Mouse (Mus musculus) retina, adult 2 months (tissue): ENCODE measurements around the gene Gzmd.
A peak's percentile ranks its signal among the peaks of the same experiment; 100 is the strongest.
"Not testable (repeated sequence)": the region's sequence is repeated elsewhere in the genome, so short reads cannot be mapped to it uniquely, and the experiment has no call there.

Source experiments
- DNase-seq: peaks from one replicate; pipeline ENCODE4 v3.0.0-alpha.2; 2012; ENCODE audit warnings: low read depth, low spot score

Gene Gzmd

GRCm38 (mm10) chr14:56132508-56132907, at the start of gene Gzmd:
Gzmd (minus strand) TSS chr14:56132608.
- not testable (repeated sequence) for DNase-seq

DNA sequence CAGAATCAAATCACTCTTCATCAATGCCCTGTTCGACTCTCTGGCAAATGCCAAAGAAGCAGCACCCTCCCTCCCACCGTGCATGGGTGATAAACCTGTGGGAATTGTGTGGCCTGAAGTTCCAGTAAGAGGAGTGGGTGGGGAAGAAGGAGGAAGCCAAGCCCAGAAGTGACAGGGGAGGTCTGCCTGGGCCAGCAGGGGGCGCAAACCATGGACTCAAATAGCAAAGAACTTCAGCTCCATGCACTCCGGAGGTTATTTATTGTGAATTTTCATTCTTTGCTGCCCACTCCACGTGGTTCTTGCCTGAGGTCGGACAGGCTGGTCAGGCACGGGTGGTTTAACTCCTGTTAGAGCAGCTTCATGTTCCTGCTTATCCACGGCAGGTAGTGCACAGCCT, 45.2 kb upstream of the Gzmd start:
- not testable (repeated sequence) for DNase-seq

DNA sequence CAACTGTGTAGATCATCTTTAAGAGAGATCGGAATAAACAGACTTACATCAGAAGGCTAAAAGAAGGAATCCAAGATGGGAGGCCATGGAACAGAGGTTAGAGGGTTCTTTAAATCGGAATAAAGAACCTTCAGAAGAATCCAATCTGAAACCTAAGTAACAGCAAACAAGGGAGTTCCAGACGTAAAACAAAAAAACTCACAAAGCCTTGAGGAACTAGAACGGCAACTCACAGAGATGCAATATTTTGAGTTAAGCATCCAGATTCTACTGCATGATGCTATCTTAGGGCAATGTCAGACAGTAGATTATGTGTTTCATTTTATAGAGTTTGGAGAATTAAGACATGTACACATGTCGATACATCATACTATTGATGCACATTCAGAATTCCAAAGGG, 42.1 kb upstream of the Gzmd start, which contains the start of gene Gzmn:
Gene Gzmn (minus strand): TSS at position 101 of the 400 bp plus-strand sequence.
- DNase-seq = no peak

DNA sequence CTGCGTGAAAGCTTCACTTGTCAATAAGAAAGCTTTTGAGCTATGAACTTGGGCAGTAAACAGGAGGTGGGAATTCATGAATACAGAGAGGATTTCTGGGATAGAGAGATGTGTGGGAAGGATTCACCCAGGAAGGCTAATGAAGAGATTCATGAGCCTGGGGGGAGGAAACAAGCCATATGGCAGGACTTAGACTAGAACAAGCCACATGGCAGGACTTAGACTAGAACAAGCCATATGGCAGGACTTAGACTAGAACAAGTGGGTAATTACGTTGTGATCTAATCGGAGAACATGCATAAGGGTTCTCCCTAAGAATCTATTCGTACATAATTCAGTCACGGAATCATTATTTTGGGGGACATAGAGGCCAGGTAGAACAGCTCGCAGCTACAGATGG, 41.0 kb upstream of the Gzmd start:
- DNase-seq = no peak

- no peak for DNase-seq
These were observed 40.3 kb upstream of the Gzmd start for GRCm38 (mm10) chr14:56172744-56173143.

GRCm38 (mm10) chr14:56168009-56168408, 35.6 kb upstream of the Gzmd start:
- no peak for DNase-seq

- no peak for DNase-seq
These were observed 29.7 kb upstream of the Gzmd start for GRCm38 (mm10) chr14:56162109-56162508.

- DNase-seq = not testable (repeated sequence)
These were observed 27.1 kb upstream of the Gzmd start, which contains the start of gene Gzmg for GRCm38 (mm10) chr14:56159479-56159878. Gzmg (minus strand) TSS chr14:56159579.

DNA sequence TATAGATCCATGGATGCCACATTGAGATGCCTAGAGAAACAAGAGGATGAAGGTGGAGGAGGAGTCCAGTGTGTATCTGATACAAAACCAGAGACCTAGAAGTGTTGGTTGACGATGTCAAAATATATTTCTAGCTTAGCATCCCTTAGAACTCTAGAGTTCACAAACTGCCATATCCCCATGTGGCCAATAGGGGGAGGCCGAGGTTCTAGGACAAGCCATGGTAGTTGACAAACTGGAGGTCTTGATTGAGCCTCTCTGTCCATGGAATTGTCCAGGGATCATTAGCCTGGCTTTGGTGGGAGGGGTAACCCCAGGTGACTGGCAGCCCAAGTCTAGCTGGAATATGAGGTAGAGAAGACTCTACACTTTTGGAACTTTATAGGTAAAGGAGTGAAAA, 22.9 kb upstream of the Gzmd start:
- no peak for DNase-seq

DNA sequence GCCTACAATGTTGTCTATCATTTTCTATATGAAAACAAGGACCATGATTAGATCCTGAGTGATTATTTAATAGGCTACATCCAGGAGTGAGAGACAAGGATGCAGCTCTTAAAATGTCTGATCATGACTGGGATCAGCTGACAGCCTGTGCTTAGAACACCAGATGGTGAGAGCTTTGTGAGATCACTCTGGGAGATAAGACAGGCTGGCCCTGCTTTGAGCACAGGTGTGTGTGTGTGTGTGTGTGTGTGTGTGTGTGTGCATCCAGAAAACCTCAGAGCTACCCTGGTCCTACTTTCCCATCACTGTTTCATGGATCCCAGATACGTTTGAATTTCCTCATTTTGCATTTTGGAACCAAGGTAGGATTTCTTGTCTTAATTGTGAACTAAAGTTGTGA, 1.3 kb upstream of the Gzmd start:
- DNase-seq = peak; percentile 4

GRCm38 (mm10) chr14:56128341-56128740, 4.1 kb downstream of the Gzmd start:
- no peak for DNase-seq

DNA sequence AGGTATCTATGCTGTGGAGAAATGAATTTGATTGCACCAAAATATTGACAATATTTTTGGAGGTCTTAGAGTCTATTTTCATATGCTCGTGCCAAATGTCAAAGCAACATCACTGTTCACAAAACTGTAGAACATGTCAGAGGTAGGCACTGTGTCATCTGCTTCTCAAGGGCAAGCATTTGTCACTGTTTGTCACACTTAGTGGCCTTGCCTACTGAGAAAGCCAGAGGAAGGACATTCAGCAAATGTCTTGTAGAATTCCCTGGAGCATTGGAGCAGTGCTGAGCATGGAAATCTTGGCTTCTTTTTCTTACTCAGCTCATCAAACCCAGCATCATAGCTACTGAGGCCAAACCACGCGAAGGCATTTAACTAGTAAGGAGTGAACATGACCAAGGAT, 8.9 kb downstream of the Gzmd start:
- DNase-seq = no peak

DNA sequence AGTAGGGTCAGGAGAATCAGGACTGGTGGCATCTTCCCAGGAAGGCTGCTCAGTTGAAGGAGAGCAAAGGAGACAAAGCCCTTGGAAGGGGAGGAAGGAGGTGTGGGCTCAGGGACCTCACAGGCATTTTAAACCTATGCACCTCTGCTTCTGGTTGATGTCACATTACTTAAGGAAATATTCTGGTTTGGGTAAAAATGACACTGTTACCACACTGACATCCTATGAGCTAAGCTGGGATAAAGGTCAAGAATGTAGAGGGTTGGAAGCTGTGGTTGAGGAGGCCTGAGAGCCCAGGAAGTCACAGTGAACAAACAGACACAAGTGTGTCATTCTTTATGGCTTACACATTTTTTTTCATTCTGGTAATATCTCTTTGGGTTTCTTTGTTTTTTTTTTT, 11.9 kb downstream of the Gzmd start, which contains the start of gene Gzme:
Gene Gzme (minus strand): TSS at position 101 of the 400 bp plus-strand sequence.
- DNase-seq = no peak

DNA sequence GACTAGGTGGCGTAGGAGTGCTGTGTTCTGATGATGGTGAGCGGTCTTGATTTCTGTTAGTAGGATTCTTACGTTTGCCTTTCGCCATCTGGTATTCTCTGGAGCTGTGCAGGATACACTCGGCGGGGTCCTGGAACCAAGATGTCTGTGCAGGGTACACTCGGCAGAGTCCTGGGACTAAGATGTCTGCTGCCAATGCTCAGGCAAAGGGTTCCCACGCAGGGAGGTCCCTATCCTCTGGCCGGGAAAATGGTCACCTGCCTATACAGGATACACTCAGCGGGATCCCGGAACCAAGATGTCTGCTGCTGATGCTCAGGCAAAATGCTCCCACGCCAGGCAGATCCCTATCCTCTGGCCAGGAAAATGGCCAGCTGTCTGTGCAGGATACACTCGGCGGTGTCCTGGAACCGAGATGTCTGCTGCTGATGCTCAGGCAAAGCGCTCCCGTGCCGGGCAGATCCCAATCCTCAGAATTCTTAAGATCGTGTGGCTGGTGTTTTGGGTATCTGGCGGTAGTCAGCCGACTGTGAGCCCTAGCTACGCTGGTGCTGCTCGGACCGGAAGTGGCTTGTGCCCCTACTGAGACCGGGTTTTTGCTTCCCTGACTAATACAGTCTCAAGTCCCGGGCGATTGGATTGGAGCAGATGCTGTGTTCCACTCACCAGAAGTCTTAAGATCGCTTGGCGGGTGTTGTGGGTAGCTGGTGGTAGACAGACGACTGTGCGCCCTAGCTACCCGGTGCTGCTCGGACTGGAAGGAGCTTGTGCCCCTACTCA, 16.7 kb downstream of the Gzmd start:
- not testable (repeated sequence) for DNase-seq

- DNase-seq = no peak
These were observed 26.8 kb downstream of the Gzmd start for GRCm38 (mm10) chr14:56105447-56106180.

DNA sequence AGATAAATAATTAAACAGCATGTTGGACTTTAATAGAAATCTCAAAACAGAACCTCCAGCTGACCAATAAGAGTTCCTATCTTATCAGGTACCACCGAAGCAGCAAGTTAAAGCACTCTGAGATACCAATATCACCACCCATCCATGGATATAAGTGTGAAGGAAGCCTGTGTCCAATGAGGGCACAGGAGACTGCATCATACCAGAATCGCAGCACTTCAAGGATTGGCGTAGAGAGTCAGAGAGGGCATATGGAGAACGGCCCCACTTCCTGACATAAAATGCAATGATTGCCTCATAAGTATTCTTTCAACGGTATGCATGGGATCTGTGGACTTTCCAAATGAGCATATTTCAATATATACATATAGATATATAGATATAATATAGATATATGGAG, 27.4 kb downstream of the Gzmd start:
- no peak for DNase-seq

DNA sequence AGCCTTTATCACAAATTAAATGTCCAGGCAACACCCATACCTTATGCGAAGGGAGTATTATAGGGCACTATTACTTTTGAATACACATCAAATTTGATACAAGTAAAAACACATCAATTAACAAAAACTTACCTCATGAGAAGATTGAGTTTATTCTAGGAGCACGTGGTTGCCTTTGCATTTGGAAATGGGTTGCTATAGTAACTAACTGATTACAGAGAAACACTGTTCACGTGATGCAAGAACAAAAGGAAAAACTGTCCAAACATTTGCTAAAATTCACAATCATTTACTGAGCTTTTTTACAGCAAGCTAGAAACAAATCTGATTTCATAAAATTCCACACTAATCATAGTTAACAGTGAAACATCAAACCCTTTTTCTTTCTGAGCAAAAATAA, 29.0 kb downstream of the Gzmd start:
- DNase-seq = no peak

DNA sequence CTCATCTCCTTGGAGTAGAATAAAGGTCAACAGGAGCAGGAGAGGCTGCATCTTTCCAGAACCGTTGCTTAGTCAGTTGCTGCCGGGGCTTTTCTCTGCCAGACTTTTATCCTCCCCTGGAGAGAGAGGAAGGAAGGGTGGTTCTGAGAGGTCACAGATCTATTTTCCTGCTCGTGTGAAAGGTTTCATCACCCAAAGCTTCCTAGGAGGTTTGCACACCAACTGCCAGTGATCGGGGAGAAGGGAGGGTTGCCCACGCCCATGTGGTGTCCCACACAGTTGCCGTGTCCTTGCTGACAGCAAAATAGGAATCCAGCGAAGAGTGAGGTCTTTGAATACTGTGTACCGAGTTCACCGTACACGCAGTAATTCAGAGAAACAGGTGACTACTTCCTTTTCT, 30.0 kb downstream of the Gzmd start, which contains the start of gene Ctsg:
Gene Ctsg (minus strand): TSS at position 189 of the 400 bp plus-strand sequence.
- no peak for DNase-seq

GRCm38 (mm10) chr14:56098940-56099339, 33.5 kb downstream of the Gzmd start:
- DNase-seq = no peak

DNA sequence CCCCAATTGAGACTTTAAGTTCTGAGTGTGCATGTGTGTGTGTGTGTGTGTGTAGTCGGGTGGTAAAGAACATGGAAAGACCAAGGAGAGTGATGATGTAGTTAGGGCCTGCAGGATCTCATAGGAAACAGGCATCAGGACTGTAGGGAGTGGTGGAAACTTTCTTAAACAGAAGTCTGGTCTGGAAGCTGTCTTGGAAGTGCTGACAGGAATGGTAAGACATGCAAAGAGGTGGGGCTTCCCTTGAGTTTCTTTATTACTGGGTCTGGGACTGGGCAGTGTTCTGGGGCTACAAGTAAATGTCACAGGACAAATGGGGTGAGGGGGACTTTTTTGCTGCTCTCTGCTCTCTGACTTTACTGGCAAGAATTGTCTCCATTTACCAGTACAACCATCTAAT, 34.8 kb downstream of the Gzmd start:
- no peak for DNase-seq

- DNase-seq = no peak
These were observed 39.1 kb downstream of the Gzmd start for GRCm38 (mm10) chr14:56093353-56093752.

DNA sequence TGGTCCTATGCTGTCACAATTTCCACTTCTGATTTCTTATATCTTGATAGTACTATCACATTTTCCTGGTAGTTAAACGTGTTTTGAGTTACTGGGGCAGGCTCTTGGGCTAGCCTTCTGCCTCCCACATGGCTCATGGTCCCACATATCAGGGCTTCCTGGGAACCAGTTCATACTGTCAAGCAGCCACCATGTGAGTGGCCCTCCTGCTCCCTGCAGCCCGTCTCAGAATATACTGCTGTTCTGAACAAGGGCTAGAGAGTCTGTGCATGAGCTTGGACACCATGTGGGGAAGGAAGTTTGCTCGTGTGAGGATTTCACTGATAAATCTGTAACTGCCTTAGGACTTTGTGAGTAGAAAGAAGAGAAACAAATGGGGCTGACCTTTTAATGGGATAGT, 45.7 kb downstream of the Gzmd start:
- DNase-seq = no peak

DNA sequence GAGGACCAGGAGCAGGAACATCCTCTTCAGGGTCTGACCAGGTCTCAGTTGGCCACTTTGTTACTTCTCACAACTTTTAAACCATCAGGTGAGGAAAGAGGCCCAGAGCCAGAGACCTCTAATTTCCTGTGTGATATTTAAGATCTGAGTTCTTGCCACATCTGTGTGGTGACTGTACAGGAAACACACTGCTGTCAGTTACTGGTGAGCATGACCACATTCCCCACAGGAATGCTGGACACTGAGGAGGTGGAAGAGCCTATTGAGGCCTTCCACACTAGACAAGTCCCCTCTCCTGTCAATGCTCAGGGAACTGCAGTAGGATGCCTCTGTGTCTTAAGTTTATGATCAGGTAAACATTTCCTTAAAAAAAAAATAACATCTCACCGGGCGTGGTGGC, 47.2 kb downstream of the Gzmd start, which contains the start of gene Mcpt8:
Gene Mcpt8 (minus strand): TSS at position 107 of the 400 bp plus-strand sequence.
- DNase-seq = no peak
